Mouse (Mus musculus) cerebellum, postnatal 14 days (tissue): Measurements from ENCODE around the gene Gbe1.

Source experiments
- DNase-seq, 2 experiments: peaks; one replicate each; pipeline ENCODE4 v3.0.0; 2021; ENCODE audit warnings: mixed read lengths in 2 of 2

Gene Gbe1

GRCm38 (mm10) chr16:70602326-70602725, 288.6 kb downstream of the Gbe1 start:
- DNase-seq = peak in 1 of 2 experiments; percentile 5

DNA sequence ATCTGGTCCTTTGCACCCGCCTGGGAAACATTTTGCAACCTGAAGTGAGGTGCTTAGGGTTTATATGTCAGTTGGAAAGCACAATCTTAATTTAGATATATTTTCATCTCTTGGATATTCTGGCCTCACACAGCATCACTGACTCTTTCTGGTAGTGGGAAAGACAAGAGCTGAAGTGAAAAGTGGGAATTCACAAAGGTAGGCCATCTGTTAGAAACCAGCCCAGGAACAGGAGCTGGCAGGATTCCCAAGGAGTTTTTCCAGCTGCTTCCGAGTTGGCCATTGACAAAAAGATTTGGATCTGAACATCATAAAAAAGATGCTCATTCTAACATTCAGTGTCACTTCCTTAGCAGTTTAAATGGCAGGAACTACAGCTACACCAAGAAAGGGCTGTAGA, 294.6 kb downstream of the Gbe1 start:
- DNase-seq = peak; percentile 8 to 9

DNA sequence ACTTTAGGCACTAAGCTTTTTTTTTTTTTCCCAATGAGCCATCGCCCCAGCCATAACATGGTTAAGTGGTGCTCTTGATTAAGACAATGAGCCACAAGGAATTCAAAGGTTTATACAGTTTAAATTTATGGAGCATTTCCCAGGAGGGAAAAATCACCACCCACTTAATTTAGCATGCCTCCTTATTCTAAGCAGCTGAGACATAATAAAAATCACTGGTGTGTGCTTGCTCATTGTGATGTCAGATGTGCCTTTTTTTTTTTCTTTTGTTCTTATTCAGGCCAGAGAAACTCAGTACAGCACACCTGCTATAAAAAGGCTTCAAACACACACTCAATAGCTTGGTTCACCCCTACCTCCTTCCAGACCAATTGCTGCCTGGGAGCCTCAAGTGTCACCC, 303.9 kb downstream of the Gbe1 start:
- no peak for DNase-seq

DNA sequence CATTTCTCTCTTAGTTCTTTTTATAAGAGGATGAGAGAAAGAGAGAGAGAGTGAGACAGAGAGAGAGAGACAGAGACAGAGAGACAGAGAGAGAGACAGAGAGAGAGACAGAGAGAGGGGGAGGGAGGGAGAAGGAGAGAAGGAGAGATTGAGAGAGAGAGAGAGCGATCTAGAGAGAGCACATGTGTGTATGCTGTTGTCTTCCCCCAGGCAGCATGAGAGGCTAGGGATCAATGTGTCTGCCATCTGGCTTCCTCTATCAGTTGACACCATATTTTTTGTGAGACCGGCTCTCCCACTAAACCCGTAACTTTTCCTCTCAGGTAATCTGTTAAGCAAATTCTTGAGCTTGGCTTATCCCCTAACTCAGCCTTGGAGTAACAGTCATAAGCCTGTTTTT, 304.4 kb downstream of the Gbe1 start:
- no peak for DNase-seq
